Mouse (Mus musculus) induced T-regulatory cell, adult 2 months (primary cell): ENCODE data around the gene Sox13.
"Not testable (repeated sequence)": the region's sequence is repeated elsewhere in the genome, so short reads cannot be mapped to it uniquely, and the experiment has no call there.

Source experiments
- DNase-seq: peaks from one replicate; pipeline ENCODE4 v3.0.0-alpha.2; 2012; ENCODE audit warnings: low read depth

Gene Sox13

GRCm38 (mm10) chr1:133367606-133368488 is 56.3 kb downstream of the Sox13 start:
- no peak for DNase-seq

DNA sequence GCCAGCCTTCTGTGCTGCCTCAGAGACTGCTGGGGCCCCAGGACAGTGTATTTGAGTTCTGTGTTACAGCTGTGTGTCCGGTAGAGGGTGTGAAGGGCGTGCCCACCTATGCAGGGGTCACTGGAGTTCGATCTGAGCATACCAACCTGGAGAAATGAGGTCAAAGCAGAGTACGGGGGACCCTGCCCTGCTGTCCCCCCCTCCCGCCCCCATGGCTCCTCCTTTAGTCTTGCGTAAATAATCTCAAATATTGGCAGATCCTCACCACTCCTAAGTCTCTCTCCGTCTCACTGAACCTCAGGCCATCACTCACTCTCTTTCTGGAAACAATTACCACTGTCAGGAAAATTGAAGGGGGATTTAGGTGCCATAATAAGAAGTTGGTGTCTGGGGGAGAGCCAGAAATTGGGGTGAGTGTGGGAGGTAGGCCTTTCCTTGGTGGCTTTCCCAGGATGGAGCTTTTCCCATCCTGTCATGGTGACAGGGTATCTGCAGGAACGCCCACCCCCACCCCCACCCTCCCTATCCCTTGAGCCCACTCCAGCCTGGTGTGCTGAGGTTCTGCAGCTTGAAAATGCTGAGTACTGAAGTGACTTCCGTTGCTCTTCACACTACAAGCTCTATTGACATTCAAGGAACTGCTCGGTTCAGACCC is 57.1 kb downstream of the Sox13 start:
- no peak for DNase-seq

DNA sequence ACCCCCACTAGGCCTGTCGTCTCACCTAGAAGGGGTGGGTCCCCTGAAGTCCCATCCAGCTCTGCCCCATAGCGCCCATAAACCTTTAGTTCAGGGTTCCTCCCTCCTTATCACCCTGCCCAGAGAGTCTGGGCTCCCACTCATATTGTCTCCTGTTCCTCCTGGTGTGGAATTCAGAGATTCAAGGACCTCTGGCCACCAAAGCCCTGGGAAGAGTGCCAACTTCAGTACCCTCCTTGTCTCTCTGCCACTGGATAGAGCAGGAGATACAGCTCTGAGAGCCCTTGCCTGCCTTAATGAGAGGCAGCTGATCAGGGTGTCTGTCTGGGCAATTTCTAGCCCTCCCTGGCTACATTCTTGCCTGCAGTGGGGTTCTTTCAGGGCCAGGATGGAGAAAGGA is 59.3 kb downstream of the Sox13 start:
- no peak for DNase-seq

DNA sequence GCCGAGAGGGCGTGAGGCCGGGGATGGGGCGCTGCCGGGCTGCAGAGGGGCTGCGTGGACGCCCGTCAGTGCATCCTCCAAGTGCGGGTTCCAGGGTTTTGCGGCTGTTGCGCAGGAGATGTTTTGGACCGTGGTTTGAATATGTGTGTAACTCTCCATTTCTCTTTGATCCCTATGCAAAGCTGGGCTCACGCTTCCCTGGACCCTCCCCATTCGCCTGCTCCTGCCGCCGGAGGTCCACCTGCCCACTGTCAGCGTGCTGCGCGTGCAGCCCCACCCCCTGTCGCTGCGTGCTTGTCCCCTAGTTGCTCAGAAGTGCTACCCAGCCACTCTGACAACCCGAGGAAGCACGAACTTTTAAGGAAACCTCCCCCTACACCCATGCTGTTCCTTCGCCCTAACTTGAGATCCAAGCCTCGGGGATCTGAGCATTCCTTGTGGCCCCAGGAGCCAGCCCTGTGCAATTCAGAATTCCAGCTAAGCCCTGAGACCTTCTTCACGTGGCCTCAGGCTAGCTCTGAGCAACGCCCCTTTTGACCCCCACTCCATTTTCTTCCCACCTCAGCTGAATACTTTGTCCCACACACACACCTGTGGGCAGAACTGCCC is 60.1 kb downstream of the Sox13 start:
- peak; percentile 9 for DNase-seq

DNA sequence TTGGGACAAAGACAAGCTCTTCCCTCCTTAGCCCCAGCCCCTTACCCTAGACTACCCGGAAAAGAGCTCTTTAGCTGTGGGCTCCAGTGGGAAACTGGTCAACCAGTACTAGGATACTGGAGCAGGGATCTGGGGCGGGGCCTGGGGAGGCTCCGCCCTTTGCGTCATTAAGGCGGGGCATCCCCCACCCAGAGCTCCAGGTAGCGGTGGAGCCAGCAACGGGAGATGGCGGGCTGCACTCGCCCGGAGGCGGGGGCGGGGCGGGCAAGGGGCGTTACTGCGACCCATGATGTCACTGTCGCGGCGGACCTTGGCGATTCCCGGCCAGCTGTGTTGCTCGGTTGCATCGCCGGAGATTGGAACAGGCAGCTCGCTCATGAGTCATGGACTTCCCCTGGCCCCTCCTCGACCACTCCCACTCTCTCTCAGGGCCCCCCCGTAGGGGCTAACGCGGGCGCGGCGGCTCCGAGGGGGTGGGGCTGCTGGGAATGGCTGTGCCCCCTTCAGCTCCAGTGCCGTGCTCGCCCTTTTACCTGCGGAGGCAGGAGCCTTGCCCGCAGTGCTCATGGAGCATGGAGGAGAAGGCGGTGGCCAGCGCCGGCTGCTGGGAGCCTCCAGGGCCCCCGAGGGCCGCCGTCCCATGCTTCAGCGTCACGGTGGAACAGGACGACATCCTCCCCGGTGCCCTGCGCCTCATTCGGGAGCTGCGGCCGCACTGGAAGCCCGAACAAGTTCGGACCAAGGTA is 60.7 kb downstream of the Sox13 start, which contains the start of gene Etnk2:
Etnk2 (plus strand) TSS at position 297 of the 746 bp plus-strand sequence.
- DNase-seq, result peak; percentile 55

- no peak for DNase-seq
These were observed 62.1 kb downstream of the Sox13 start for GRCm38 (mm10) chr1:133362103-133362502.

GRCm38 (mm10) chr1:133361006-133361405 is 63.2 kb downstream of the Sox13 start:
- no peak for DNase-seq

- no peak for DNase-seq
These were observed 67.8 kb downstream of the Sox13 start for GRCm38 (mm10) chr1:133356330-133356729.

GRCm38 (mm10) chr1:133355912-133356311 is 68.3 kb downstream of the Sox13 start:
- no peak for DNase-seq

- no peak for DNase-seq
These were observed 68.7 kb downstream of the Sox13 start for GRCm38 (mm10) chr1:133355469-133355868.

DNA sequence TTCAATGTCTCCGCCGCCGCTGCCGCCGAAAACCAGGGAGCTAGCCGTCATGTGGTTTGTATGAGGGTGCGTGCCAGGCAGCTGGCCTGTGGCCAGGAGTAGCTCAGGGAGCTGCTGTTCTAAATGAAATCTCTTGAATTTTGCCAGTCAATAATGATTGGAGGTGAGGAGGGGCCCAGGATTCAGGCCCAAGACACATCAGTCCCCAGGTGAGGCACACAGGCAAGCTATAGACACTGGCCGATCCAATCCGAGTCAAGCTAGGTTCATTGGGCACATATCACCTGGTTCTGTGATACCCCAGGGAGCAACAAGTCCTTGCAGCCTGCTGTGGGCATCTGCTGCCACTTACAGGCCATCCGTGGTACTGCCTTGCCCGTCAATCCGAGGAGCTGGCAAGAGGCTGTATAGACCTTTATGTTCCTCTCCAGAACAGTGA is 70.8 kb downstream of the Sox13 start:
- peak; percentile 66 for DNase-seq

DNA sequence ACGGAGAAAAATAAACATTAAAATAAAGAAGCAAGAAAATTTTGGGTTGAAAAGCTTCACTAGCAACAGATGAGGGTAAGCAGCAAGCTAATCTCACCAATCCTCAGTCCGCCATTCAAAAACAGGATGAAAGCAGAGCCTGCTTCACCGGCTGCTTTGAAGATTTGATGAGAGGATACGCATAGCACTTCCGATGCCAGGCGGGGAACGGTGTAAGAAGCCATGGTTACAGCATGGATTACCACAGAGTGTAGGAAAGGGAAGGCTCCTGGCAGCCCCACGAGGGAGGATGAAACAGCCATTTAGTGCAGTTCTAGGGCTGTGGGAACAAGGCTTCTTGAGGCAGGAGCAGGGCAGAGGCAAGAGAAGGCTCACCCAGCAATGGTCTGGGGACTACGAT is 72.4 kb downstream of the Sox13 start:
- peak; percentile 8 for DNase-seq

DNA sequence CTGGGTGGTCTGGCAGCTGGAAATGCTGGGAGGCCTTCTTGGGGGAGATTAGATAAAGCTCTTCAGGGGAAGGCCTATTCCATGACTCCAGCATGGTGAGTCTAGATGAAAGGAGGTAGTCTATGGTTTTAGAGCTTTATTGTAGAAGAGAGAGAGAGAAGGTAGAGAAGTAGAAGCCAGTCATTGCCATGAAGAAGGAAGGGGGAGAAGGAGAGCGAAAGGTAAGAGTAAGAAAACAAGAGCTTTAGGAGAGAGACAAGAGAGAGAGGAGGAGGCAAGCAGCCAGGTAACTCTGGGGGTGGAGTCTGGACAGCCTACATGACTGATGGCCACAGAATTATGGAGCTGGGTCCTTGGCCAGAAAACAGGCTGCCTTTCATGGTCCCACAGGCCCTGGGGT is 74.0 kb downstream of the Sox13 start, which contains the start of gene Ren1:
Ren1 (plus strand) TSS at position 301 of the 400 bp plus-strand sequence.
- no peak for DNase-seq

- DNase-seq, result peak; percentile 62
These were observed 76.3 kb downstream of the Sox13 start for GRCm38 (mm10) chr1:133347693-133348520.

DNA sequence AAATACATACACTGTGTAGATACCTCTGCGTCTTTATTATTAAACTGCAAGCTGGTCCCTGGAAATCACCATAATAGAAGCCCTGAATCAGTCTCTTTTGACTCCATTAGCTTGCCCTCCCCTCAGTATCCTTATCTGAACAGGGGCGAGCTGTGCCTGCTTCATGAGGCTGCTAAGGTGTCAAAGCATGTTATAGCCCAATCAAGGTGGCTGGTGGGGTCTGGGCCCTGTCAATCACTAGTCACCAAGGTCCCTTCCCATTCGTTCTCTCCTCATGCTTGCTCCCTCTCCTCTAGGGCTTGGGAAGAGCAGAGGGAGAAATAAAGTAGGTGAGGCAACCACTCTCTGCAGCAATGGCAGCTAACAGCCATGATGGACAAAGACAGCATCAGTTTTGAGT is 77.0 kb downstream of the Sox13 start:
- no peak for DNase-seq

DNA sequence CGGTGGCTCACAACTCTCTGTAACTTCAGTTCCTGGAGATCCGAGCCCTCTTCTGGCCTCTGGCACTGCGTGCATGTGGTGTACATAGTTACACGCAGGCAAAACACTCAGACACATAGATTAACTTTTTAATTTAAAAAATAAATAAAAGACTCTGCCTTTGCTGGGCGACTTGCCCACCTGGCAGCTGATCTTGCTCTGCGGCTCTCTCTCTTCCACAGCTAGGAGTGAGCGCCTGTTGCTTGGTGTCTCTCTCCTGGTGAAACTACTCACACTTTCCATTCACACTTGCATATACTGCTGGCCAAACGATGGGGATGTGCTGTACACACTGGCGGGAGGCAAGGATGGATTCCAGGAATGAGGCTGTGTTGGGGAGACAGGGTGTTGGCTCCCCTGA is 77.6 kb downstream of the Sox13 start:
- DNase-seq, result no peak

GRCm38 (mm10) chr1:133344357-133344756 is 79.8 kb downstream of the Sox13 start:
- no peak for DNase-seq

- DNase-seq, result not testable (repeated sequence)
These were observed 83.8 kb downstream of the Sox13 start for GRCm38 (mm10) chr1:133340403-133340802.

DNA sequence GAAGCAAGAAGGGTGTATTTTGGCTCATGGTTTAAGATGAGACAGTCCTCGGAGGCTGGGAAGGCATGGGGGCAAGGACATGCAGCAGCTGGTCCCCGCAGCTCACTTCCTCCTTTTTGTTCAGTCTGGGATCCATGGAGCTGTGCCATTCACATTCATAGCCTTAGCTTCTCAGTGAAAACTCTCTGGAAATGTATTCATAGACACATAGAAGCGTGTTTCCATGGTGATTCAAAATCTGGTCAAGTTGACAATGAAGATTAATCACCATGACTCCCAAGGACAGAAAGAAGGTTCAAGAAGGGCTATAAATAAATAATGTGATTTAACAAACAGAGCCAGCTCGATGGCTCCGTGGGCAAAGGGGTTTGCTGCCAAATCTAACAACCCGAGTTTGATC is 90.2 kb downstream of the Sox13 start:
- no peak for DNase-seq

DNA sequence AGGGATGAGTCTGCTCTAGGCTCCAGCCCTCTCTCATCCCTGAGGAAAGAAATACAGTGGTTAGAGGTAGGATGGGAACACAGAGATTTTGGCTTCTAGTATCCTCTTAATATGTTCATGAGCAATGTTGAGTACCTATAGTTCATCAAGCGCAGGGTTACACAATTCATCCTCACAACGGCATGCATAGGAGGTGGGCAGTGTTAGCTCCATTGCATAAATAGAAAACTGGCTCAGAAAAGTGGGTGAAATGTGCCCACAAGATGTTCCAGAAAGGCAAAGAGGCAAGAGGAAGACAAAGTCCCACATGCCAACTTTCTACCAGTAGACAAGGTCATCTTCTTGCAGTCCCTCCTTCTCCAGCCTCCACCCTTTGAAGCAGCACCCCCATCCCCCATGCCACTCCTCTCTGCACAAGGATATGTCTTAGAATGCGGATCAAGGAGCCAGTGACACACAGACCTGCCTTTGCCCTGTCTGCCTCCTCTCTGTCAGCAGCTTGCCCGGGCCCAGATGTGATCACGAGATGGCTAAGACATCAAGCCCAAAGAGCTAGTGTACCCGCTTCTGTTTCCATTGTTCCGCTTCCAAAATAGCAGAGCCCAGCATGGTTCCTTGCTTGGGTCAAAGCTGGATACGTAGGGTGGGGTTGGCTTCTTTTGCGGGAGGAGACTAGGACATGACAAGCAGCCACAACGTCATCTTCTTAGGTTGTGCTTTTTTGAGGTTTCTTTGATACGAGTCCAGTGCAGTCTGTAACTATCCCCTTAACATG is 91.3 kb downstream of the Sox13 start:
- DNase-seq, result no peak
